Mouse (Mus musculus) hindbrain, embryonic 12.5 days (tissue): ENCODE data around the gene Reln. TPM values are rescaled to one million over a fixed set of nuclear protein-coding genes. Genes with fewer than 3 reads are reported as not detected.

Experiments
- ATAC-seq: fragments of 200-750 bp; cut with Nextera tagmentation; 2 replicates; pipeline ENCODE4 v1.8.0; 2017; ENCODE audit warnings: moderate TSS enrichment; ENCODE audit not compliant: low FRiP score
- H3K27ac ChIP-seq: fragments of 300-500 bp; sonication (generic); 2 replicates; pipeline ENCODE4 v1.5.1; 2016; ENCODE audit warnings: mild to moderate bottlenecking
- H3K27me3 ChIP-seq: fragments of 300-500 bp; sonication (generic); 2 replicates; pipeline ENCODE4 v1.6.1; 2016; ENCODE audit warnings: mild to moderate bottlenecking
- H3K36me3 ChIP-seq: fragments of 300-500 bp; sonication (generic); 2 replicates; pipeline ENCODE4 v1.6.1; 2016; ENCODE audit warnings: mild to moderate bottlenecking
- H3K4me1 ChIP-seq: fragments of 300-500 bp; sonication (generic); 2 replicates; pipeline ENCODE4 v1.6.1; 2016
- H3K4me2 ChIP-seq: fragments of 300-500 bp; sonication (generic); replicated peaks from 2 replicates; pipeline ENCODE4 v1.6.1; 2016; ENCODE audit warnings: mild to moderate bottlenecking
- H3K4me3 ChIP-seq: fragments of 300-500 bp; sonication (generic); 2 replicates; pipeline ENCODE4 v1.5.1; 2016; ENCODE audit warnings: mild to moderate bottlenecking
- H3K9ac ChIP-seq: fragments of 300-500 bp; sonication (generic); 2 replicates; pipeline ENCODE4 v1.6.1; 2016; ENCODE audit warnings: mild to moderate bottlenecking, moderate library complexity
- H3K9me3 ChIP-seq: fragments of 300-500 bp; sonication (generic); replicated peaks from 2 replicates; pipeline ENCODE4 v1.6.1; 2016; ENCODE audit warnings: mild to moderate bottlenecking
- WGBS: fragments of 180-500 bp; shearing (Covaris S2); methylation state at CpG from one replicate; pipeline ENCODE4 v1.1.7; 2016; 5-methylcytosine and 5-hydroxymethylcytosine counted together
- polyA plus RNA-seq: library from polyadenylated mRNA; unstranded; fragments of >200 nt; fragmentation: Nextera tagmentation; extraction: Ambion mirVana; gene quantifications from 2 replicates; pipeline ENCODE4 v1.2.1, GENCODE M21; 2016

Gene Reln
- polyA plus RNA-seq, 1 experiment from 2014 or later: 12.9 TPM

DNA sequence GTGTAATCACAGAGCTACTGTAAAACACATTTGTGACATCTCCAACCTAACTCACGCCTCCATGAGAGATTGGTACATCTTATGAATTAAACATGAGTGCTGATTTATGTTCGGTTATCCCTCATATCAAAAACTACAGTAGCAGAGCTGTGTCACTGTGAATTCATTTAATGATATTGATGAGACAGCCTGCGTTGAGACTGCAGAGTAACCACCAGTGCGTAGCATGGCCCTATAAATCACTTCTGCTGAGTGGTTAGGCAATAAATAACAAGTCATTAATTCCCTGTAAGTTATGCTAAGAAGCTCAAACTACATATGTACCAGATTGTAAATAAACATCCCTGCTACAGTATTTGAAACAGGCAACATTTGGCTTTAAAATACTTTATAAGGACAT is 148.0 kb downstream of the Reln start:
- Histone ChIP-seq H3K27me3 (no peaks in the 10 kb centered on the region), H3K4me1 (peaks cover 12% of the 10 kb centered on the region), H3K4me2 (no peak overlapping the region), H3K9me3 (no peaks in the 10 kb centered on the region), H3K36me3 (no peaks in the 10 kb centered on the region), H3K27ac (peak overlapping the region; percentile 40; the same call in 1 of the 2 replicates), H3K4me3 (no peak overlapping the region), H3K9ac (no peak overlapping the region)
- peak; percentile 85 for ATAC-seq
- WGBS: 48% methylated on average over 4 of the region's 4 CpGs

DNA sequence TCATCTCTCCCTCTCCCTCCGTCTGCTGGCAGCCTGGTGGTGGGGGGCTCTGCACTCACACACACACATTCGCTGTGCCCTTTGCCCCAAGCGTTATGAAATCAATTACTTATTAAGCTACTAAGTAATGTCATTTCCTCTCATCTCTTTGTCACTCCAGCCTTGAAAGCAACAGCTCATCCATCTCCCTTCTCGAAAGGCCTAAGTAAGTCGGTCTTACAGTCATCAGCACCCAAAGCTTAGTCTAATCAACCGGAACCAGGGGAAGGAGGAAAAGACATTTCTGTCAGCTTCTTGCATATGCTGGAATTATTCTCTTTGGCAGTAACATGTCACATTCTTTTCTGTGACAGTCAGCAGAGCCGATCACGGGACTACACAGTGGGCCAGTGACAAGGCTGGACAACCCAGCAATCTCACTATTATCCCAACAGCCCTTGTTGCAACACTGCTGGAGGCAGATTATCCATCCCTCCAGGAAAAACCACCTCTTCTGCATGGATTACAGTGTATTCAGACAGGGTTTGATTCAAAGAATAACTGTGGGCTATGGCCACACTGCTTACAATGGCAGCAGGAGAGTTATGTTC is 149.1 kb downstream of the Reln start:
- ATAC-seq: no peak
- H3K9ac ChIP-seq: no peak overlapping the region
- no peaks in the 10 kb centered on the region for H3K9me3 ChIP-seq
- H3K27ac ChIP-seq: peak overlapping the region; percentile 40; the same call in 1 of the 2 replicates
- no peaks in the 10 kb centered on the region for H3K36me3 ChIP-seq
- H3K27me3 ChIP-seq: no peaks in the 10 kb centered on the region
- no peak overlapping the region for H3K4me2 ChIP-seq
- peaks cover 15% of the 10 kb centered on the region for H3K4me1 ChIP-seq
- no peak overlapping the region for H3K4me3 ChIP-seq
- 57% methylated on average over 8 of the region's 8 CpGs for WGBS

DNA sequence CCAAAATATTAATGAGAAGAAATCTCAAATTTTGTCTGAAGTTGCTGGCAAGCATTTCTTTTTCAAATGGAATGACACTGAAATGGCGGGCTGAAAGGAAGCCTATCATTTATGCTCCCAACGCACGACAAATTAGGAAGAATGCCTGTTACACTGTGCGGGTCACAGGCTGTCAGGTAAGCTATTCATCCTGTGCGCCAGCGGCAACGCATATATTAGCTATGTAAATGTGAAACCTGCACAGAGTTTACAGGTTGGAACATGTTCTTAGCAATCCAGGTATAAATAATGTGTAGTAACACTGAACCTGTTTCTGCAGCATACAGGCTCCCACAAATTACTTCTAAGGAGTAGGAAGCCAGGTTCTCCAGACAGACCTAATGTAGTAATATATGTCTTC is 152.7 kb downstream of the Reln start:
- Histone ChIP-seq H3K27me3 (no peaks in the 10 kb centered on the region), H3K4me1 (peaks cover 9% of the 10 kb centered on the region), H3K27ac (no peak overlapping the region), H3K9me3 (no peaks in the 10 kb centered on the region), H3K4me2 (no peak overlapping the region), H3K4me3 (no peak overlapping the region), H3K36me3 (no peaks in the 10 kb centered on the region), H3K9ac (no peak overlapping the region)
- no peak for ATAC-seq
- 54% methylated on average over 7 of the region's 7 CpGs for WGBS

DNA sequence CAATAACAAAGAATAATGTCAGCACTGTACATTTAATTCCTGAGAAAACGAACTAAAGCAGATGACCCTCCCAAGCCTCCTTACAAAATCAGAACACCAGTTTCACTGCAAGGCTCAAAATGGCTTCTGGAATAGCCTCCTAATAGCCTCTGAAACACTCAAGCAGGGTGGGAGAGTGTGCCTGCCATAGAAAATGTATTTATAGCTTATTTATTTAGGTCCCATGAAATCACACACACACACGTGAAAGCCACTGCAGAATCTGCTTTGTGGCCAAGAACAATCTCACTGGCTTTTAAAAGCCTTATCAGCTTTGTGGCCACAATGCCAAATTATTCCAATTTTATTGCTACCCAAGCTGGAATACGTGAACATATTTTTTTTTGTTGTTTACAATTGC is 154.2 kb downstream of the Reln start:
- no peaks in the 10 kb centered on the region for H3K27me3 ChIP-seq
- no peak overlapping the region for H3K9ac ChIP-seq
- peaks cover 5% of the 10 kb centered on the region; the same call in 1 of the 2 replicates for H3K4me1 ChIP-seq
- no peak overlapping the region for H3K27ac ChIP-seq
- H3K4me2 ChIP-seq: no peak overlapping the region
- 76% methylated on average over 3 of the region's 3 CpGs for WGBS
- no peak overlapping the region for H3K4me3 ChIP-seq
- H3K9me3 ChIP-seq: no peaks in the 10 kb centered on the region
- no peak for ATAC-seq
- H3K36me3 ChIP-seq: no peaks in the 10 kb centered on the region

DNA sequence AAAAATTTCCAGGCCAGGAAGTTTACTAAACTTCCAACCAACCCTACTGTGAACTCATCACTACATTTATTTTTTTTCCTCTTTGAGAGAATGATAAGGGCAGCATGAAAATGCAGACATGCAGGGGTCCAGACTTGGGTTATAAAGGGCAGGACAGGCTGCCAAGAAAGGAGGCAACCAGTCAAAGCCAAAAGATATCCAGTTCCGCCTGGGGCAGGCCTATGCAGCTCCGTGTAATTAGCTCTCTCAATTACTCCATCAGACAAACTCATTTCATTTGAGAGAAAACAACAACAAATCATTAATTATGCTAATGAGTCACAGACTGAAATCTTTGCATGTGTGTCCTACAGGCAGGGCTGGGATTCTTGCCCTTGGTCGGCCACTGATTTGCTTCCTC is 156.9 kb downstream of the Reln start:
- peaks cover 3% of the 10 kb centered on the region; the same call in 1 of the 2 replicates for H3K4me1 ChIP-seq
- no peaks in the 10 kb centered on the region for H3K36me3 ChIP-seq
- no peaks in the 10 kb centered on the region for H3K9me3 ChIP-seq
- no peaks in the 10 kb centered on the region for H3K27me3 ChIP-seq
- no peak overlapping the region for H3K4me3 ChIP-seq
- H3K4me2 ChIP-seq: no peak overlapping the region
- peak; percentile 48; the same call in 1 of the 2 replicates for ATAC-seq
- H3K27ac ChIP-seq: no peak overlapping the region
- H3K9ac ChIP-seq: no peak overlapping the region
- 74% methylated on average over 3 of the region's 3 CpGs for WGBS

DNA sequence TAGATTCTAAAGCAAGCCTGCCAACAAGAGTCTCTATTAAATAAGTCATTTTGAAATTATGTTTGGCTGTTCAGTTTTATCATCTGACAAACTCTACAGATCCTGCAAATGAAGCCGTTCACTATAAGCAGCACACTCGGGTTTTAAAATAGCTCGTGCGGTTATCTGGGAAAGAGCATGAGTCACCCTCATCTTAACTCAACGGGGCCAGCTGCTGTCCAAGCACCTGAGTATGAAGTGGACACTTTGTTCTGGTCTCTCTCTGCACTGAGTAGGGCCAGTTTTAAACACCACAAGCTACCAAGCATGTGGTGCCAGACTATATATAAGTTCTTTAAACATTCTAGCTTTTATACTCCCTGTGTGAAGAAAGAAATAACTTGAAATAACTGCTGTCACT is 168.0 kb downstream of the Reln start:
- no peak overlapping the region for H3K9ac ChIP-seq
- WGBS: 89% methylated on average over 5 of the region's 5 CpGs
- no peak overlapping the region for H3K4me3 ChIP-seq
- H3K4me2 ChIP-seq: no peak overlapping the region
- no peaks in the 10 kb centered on the region for H3K27me3 ChIP-seq
- no peaks in the 10 kb centered on the region for H3K9me3 ChIP-seq
- no peaks in the 10 kb centered on the region for H3K36me3 ChIP-seq
- ATAC-seq: no peak
- H3K27ac ChIP-seq: no peak overlapping the region
- no peaks in the 10 kb centered on the region for H3K4me1 ChIP-seq

DNA sequence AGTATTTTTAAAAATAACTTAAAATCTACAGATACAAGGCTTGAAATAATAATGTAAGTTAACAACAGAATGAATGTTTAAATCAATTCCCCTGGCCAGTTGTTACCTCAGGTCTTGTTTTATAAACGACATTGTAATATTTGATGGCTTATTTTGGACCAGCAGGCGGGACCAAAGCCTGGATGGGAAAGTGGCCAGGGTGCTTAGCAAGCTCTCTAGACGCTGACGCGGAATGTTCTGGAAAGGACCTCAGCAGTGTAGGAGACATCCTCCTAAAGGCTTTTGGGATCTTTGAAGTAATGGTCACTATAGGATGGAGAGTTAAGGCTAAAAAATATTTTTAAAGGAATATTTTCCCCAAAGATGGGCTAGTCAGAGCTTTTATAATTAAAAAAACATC is 173.2 kb downstream of the Reln start:
- no peak overlapping the region for H3K4me2 ChIP-seq
- 91% methylated on average over 5 of the region's 5 CpGs for WGBS
- H3K27ac ChIP-seq: no peak overlapping the region
- no peak overlapping the region for H3K4me3 ChIP-seq
- no peaks in the 10 kb centered on the region for H3K36me3 ChIP-seq
- no peak for ATAC-seq
- H3K9me3 ChIP-seq: no peaks in the 10 kb centered on the region
- no peak overlapping the region for H3K9ac ChIP-seq
- no peaks in the 10 kb centered on the region for H3K27me3 ChIP-seq
- H3K4me1 ChIP-seq: no peaks in the 10 kb centered on the region

DNA sequence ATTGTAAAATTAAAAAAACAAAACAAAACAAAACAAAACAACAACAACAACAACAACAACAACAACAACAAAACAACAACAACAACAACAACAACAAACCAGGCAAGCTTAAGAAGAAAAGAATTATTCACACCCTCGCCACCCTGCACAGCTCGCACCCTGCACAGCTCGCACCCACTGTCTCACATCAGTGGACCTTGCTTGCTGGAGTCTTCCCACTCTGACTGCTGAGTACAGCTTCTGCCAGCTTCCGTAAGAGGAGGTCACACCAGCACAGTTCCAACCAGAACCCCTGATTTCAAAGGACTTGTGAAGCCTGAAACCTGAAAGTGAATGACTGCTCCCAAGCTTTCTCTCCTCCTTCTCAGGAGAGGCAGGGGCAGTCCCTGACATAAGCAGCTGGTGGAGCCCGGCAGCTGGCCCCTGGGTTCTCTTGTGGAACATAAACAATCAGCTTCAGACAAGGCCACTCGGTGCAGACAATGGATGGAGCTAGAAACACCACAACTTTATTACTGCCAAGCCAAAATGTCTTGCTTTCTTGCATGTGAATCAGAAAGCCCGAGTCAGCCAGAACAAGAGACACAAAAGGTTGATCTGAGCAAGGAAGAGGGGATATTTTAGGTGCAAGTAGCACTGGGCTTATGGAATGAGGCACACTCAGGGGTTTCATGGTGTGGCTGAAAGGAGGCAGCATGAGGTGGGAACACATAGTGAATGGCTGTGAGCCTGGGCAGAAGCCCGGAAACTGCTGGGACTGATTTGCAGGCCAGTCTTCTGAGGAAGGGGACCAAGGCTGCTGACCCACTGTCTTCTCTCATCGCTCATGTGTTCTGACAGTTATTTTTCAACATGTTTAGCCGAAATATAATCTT is 180.2 kb downstream of the Reln start:
- H3K4me3 ChIP-seq: no peak overlapping the region
- H3K4me1 ChIP-seq: peaks cover 7% of the 10 kb centered on the region
- H3K4me2 ChIP-seq: no peak overlapping the region
- H3K27me3 ChIP-seq: no peaks in the 10 kb centered on the region
- WGBS: 51% methylated on average over 10 of the region's 10 CpGs
- H3K9me3 ChIP-seq: no peaks in the 10 kb centered on the region
- H3K36me3 ChIP-seq: no peaks in the 10 kb centered on the region
- H3K9ac ChIP-seq: no peak overlapping the region
- 0 out of 2 replicates have a peak overlapping the region, but pooled peaks have one; percentile 17 for H3K27ac ChIP-seq
- ATAC-seq: peak; percentile 67

DNA sequence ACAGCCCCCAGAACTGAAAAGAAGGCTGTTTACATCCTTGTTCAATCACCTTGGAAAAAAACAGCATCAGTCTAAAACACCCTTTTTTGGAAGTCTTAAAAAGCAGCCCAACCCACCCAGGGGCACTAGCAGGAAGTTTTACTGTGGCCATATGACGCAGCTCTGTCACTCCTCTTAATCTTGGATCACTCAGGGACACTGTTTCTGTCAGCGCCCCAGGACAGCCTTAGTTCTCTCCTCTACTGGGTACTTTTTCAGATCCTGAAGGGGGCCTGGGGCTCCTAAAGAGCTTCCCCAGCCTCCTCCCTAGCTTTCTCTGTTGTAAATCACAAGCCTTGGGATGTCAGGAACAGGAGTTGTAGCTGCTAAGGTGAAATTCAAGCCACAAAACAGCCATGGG is 183.6 kb downstream of the Reln start:
- H3K9ac ChIP-seq: no peak overlapping the region
- H3K27me3 ChIP-seq: no peaks in the 10 kb centered on the region
- WGBS: 42% methylated on average over 2 of the region's 2 CpGs
- H3K27ac ChIP-seq: no peak overlapping the region
- H3K4me1 ChIP-seq: peaks cover 7% of the 10 kb centered on the region
- H3K4me3 ChIP-seq: no peak overlapping the region
- ATAC-seq: no peak
- H3K4me2 ChIP-seq: no peak overlapping the region
- H3K36me3 ChIP-seq: no peaks in the 10 kb centered on the region
- no peaks in the 10 kb centered on the region for H3K9me3 ChIP-seq

DNA sequence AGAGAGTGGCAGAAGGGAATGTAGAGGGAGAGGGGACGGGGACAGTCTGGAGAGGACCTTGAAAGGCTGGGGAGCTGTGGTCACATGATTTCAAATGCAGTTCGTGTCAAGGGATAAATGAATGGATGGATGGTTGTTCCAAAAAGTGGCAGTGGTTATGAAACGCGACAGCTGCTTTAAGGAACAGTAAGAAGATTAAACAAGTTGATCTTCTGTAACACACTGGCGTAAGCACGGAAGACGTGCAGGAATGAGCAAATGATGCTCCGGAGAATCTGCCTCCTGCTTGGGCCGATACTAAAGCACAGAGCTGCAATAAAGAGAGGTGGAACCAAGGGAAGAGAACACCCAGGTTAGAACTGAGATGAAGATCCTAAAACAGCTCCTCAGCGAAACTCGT is 185.7 kb downstream of the Reln start:
- ATAC-seq: no peak
- H3K4me1 ChIP-seq: no peaks in the 10 kb centered on the region
- WGBS: 88% methylated on average over 11 of the region's 11 CpGs
- no peaks in the 10 kb centered on the region for H3K36me3 ChIP-seq
- no peak overlapping the region for H3K4me3 ChIP-seq
- H3K27ac ChIP-seq: no peak overlapping the region
- H3K9me3 ChIP-seq: no peaks in the 10 kb centered on the region
- H3K27me3 ChIP-seq: no peaks in the 10 kb centered on the region
- H3K4me2 ChIP-seq: no peak overlapping the region
- no peak overlapping the region for H3K9ac ChIP-seq

DNA sequence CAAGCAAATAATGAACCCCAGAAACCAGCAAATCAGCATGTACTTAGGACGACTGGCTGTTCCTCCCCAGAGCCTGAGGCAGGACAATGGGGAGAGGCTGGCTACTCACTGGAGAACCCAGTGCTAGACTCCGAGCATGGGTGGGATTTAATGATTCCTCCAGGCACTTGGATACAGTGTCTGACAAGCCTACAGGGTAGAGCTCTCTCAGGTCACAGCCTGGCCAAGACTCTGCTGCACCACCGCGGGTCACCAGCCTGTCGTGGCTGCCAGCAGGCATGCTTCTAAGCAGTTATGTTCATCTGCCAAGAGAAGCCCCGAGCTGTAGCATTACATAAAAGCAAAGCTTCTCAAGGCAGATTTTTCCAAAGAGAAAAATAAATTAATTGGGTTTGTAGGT is 190.9 kb downstream of the Reln start:
- peaks cover 2% of the 10 kb centered on the region; the same call in 1 of the 2 replicates for H3K4me1 ChIP-seq
- no peaks in the 10 kb centered on the region for H3K9me3 ChIP-seq
- no peak overlapping the region for H3K4me2 ChIP-seq
- H3K27me3 ChIP-seq: no peaks in the 10 kb centered on the region
- H3K4me3 ChIP-seq: no peak overlapping the region
- no peaks in the 10 kb centered on the region for H3K36me3 ChIP-seq
- H3K27ac ChIP-seq: no peak overlapping the region
- WGBS: 54% methylated on average over 6 of the region's 6 CpGs
- ATAC-seq: no peak
- H3K9ac ChIP-seq: no peak overlapping the region

DNA sequence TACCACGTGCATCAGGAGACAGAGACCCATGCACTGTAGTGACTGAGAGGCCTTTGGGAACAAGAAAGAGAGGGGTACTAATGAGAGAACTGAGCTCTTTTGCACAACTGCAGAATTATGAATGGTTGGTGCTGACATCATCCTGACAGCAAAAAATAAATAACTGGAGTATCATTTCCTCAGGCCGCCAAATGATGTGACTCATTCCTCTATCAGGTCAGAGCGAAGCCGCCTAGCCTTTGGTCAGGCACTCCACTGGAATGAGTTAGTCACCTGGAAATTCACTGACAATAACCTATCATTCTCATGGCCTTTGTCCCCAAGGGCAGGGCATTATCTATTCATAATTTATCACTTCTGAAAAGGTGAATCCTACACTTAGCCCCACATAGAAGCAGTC is 202.7 kb downstream of the Reln start:
- Histone ChIP-seq H3K9ac (no peak overlapping the region), H3K4me1 (no peaks in the 10 kb centered on the region), H3K36me3 (no peaks in the 10 kb centered on the region), H3K27me3 (no peaks in the 10 kb centered on the region), H3K27ac (no peak overlapping the region), H3K4me2 (no peak overlapping the region), H3K4me3 (no peak overlapping the region), H3K9me3 (0 out of 2 replicates have a peak, but pooled peaks cover 4% of the 10 kb centered on the region)
- 70% methylated on average over 4 of the region's 4 CpGs for WGBS
- no peak for ATAC-seq

DNA sequence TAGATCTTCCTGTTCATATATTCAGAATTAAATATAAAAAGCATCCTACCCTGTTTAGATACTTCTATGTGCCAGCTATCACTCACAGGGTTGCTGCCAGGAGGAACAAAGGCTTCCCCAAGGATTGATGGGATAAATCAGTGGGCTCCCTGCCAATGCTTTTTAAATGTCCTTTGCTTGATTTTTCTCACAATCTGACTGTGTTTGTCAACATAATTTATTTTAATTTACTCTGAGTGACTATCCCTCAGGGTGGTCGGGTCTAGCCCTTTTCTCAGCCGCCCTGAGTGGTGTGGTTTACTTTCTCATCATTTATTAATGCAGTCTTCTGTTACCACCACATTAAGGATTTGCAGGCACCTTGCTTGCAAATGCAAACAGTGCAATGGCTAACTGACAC is 205.5 kb downstream of the Reln start:
- 62% methylated on average over 2 of the region's 2 CpGs for WGBS
- no peak for ATAC-seq

More for the DNA sequence above, 205.5 kb downstream of the Reln start:
- 0 out of 2 replicates have a peak, but pooled peaks cover 4% of the 10 kb centered on the region for H3K9me3 ChIP-seq
- H3K9ac ChIP-seq: no peak overlapping the region
- H3K4me3 ChIP-seq: no peak overlapping the region
- H3K27me3 ChIP-seq: no peaks in the 10 kb centered on the region
- H3K27ac ChIP-seq: no peak overlapping the region
- no peaks in the 10 kb centered on the region for H3K4me1 ChIP-seq
- H3K4me2 ChIP-seq: no peak overlapping the region
- no peaks in the 10 kb centered on the region for H3K36me3 ChIP-seq
